Comparison of ENCODE assay signal across 7 mouse cellular contexts in genomic region chr8:70796403-70797080, GRCm38 (mm10). TPM values are rescaled to one million over a fixed set of nuclear protein-coding genes. Genes with fewer than 3 reads are reported as not detected.
DNase-seq lines count a peak whose midpoint lies in the region; ATAC-seq and TF ChIP-seq lines count a peak whose summit lies in the region.

No protein-coding gene starts in this region.

- peak; percentile 86 for TF ChIP-seq POLR2A in liver, adult 2 months (IDR thresholded peaks at IDR 0.05; ENCODE audit: extremely low read depth, insufficient read depth, low read length)

- peak overlapping the region; percentile 87 for H3K4me2 ChIP-seq in embryonic facial prominence, embryonic 11.5 days (ENCODE audit: low read depth, low read length)
- peak overlapping the region; percentile 82 for H3K4me2 ChIP-seq in heart, embryonic 16.5 days (ENCODE audit: low read depth, low read length)

- no peaks in the 10 kb centered on the region for H3K36me3 ChIP-seq in liver, adult 2 months (ENCODE audit: control insufficient read depth, insufficient read depth, low read length)
- H3K36me3 ChIP-seq in embryonic facial prominence, embryonic 11.5 days (replicated peaks; ENCODE audit: control insufficient read depth, insufficient read depth, low read depth, low read length): no peaks in the 10 kb centered on the region
- H3K36me3 ChIP-seq in heart, embryonic 16.5 days (ENCODE audit: control insufficient read depth, insufficient read depth): no peaks in the 10 kb centered on the region
- no peaks in the 10 kb centered on the region for H3K36me3 ChIP-seq in midbrain, embryonic 10.5 days

- TF ChIP-seq CTCF in liver, adult 2 months (IDR thresholded peaks at IDR 0.05; ENCODE audit: low read depth, low read length): no peak

- ATAC-seq in embryonic facial prominence, embryonic 11.5 days (replicated peaks; ENCODE audit: insufficient number of reproducible peaks, low FRiP score, low TSS enrichment, low read depth): no peak; the same call in 1 of the 2 replicates
- no peak for ATAC-seq in heart, embryonic 16.5 days (replicated peaks; ENCODE audit: extremely low read depth, insufficient read depth, low FRiP score)

- H3K27me3 ChIP-seq in liver, adult 2 months (ENCODE audit: control insufficient read depth, insufficient read depth, low read length): no peaks in the 10 kb centered on the region
- H3K27me3 ChIP-seq in embryonic facial prominence, embryonic 11.5 days (ENCODE audit: control insufficient read depth, insufficient read depth, low read length): peaks cover 28% of the 10 kb centered on the region
- peaks cover 28% of the 10 kb centered on the region for H3K27me3 ChIP-seq in heart, embryonic 16.5 days (ENCODE audit: control insufficient read depth, insufficient read depth, low read length)
- H3K27me3 ChIP-seq in midbrain, embryonic 10.5 days (ENCODE audit: low read depth, poor library complexity, severe bottlenecking): peaks cover 81% of the 10 kb centered on the region

- WGBS in liver, adult 2 months: 4% methylated on average over 54 of the region's 54 CpGs
- WGBS in embryonic facial prominence, embryonic 11.5 days: 2% methylated on average over 54 of the region's 54 CpGs
- WGBS in heart, embryonic 16.5 days: 3% methylated on average over 54 of the region's 54 CpGs
- WGBS in midbrain, embryonic 10.5 days: under 1% methylated on average over 54 of the region's 54 CpGs

- H3K4me1 ChIP-seq in liver, adult 2 months (ENCODE audit: control insufficient read depth, insufficient read depth, low read length): peaks cover 22% of the 10 kb centered on the region
- H3K4me1 ChIP-seq in embryonic facial prominence, embryonic 11.5 days (ENCODE audit: control insufficient read depth, insufficient read depth, low read length): peaks cover 15% of the 10 kb centered on the region
- H3K4me1 ChIP-seq in heart, embryonic 16.5 days (ENCODE audit: control insufficient read depth, insufficient read depth, low read length): peaks cover 20% of the 10 kb centered on the region
- peaks cover 60% of the 10 kb centered on the region for H3K4me1 ChIP-seq in midbrain, embryonic 10.5 days

- H3K79me2 ChIP-seq in liver, adult 2 months (ENCODE audit: control insufficient read depth, insufficient read depth, low read length): peaks cover 21% of the 10 kb centered on the region

- H3K9ac ChIP-seq in liver, adult 2 months (ENCODE audit: low read depth, low read length): peak overlapping the region; percentile 86
- H3K9ac ChIP-seq in embryonic facial prominence, embryonic 11.5 days (replicated peaks; ENCODE audit: low read length): peak overlapping the region; percentile 61
- H3K9ac ChIP-seq in heart, embryonic 16.5 days (ENCODE audit: low read length): peak overlapping the region; percentile 69

- no peaks in the 10 kb centered on the region for H3K9me3 ChIP-seq in embryonic facial prominence, embryonic 11.5 days (replicated peaks; ENCODE audit: control insufficient read depth, low read length)
- no peaks in the 10 kb centered on the region for H3K9me3 ChIP-seq in heart, embryonic 16.5 days (replicated peaks; ENCODE audit: control insufficient read depth, low read length)
- no peaks in the 10 kb centered on the region for H3K9me3 ChIP-seq in midbrain, embryonic 10.5 days (replicated peaks)

- H3K27ac ChIP-seq in liver, adult 2 months (replicated peaks; ENCODE audit: insufficient read depth, low read depth, low read length): peak overlapping the region; percentile 77
- 0 out of 2 replicates have a peak overlapping the region, but pooled peaks have one; percentile 28 for H3K27ac ChIP-seq in embryonic facial prominence, embryonic 11.5 days (replicated peaks; ENCODE audit: low read depth, low read length)
- H3K27ac ChIP-seq in heart, embryonic 16.5 days (ENCODE audit: low read length): no peak overlapping the region
- H3K27ac ChIP-seq in midbrain, embryonic 10.5 days (replicated peaks): peak overlapping the region; percentile 86

- peak overlapping the region; percentile 79 for H3K4me3 ChIP-seq in liver, adult 2 months (ENCODE audit: insufficient read depth, low read depth, low read length)
- H3K4me3 ChIP-seq in embryonic facial prominence, embryonic 11.5 days (ENCODE audit: low read depth, low read length): peak overlapping the region; percentile 52
- peak overlapping the region; percentile 63 for H3K4me3 ChIP-seq in heart, embryonic 16.5 days (ENCODE audit: low read length)
- H3K4me3 ChIP-seq in midbrain, embryonic 10.5 days: peak overlapping the region; percentile 69

- DNase-seq in liver, adult 2 months (ENCODE audit: extremely low read depth, low read depth, low spot score): peak; percentile 51
- no peak for DNase-seq in liver
- DNase-seq in embryonic facial prominence, embryonic 11.5 days (ENCODE audit: low spot score): no peak
- DNase-seq in midbrain, embryonic 10.5 days (ENCODE audit: low spot score): no peak
- no peak for DNase-seq in T-cell, adult 2 months (ENCODE audit: low spot score)
- no peak for DNase-seq in urinary bladder, adult 18-20 months (ENCODE audit: low spot score in 2 of 2)

RNA-seq across cellular contexts. Expression of gene Mast3, which starts 8.3 kb away (rescaled TPM):
- 14.8 and 16.7 TPM in 2 replicates for total RNA-seq in liver, adult 2 months (2014; rRNA removed)
- 21.2 and 29.0 TPM in 2 replicates for polyA plus RNA-seq in liver, adult 2 months (2012; rRNA removed)
- polyA plus RNA-seq in embryonic facial prominence, embryonic 11.5 days (2014; fragmentation: Nextera tagmentation; extraction: Ambion mirVana): 8.3 and 9.7 TPM in 2 replicates
- 7.3 and 9.3 TPM in 2 replicates for polyA plus RNA-seq in heart, embryonic 16.5 days (2015; fragmentation: Nextera tagmentation; extraction: Ambion mirVana)
- polyA plus RNA-seq in midbrain, embryonic 10.5 days (2016; fragmentation: Nextera tagmentation; extraction: Ambion mirVana): 9.8 and 12.1 TPM in 2 replicates

RNA-seq across cellular contexts. Expression of gene Il12rb1, which starts 11.7 kb away (rescaled TPM):
- 0.37 and 0.40 TPM in 2 replicates for total RNA-seq in liver, adult 2 months (2014; rRNA removed)
- polyA plus RNA-seq in liver, adult 2 months (2012; rRNA removed): 0.34 and 0.60 TPM in 2 replicates
- 0.10 TPM in 1 of 2 replicates, not detected in the other for polyA plus RNA-seq in embryonic facial prominence, embryonic 11.5 days (2014; fragmentation: Nextera tagmentation; extraction: Ambion mirVana)
- polyA plus RNA-seq in heart, embryonic 16.5 days (2015; fragmentation: Nextera tagmentation; extraction: Ambion mirVana): 0.77 and 1.6 TPM in 2 replicates
- 0.05 and 0.11 TPM in 2 replicates for polyA plus RNA-seq in midbrain, embryonic 10.5 days (2016; fragmentation: Nextera tagmentation; extraction: Ambion mirVana)

RNA-seq across cellular contexts. Expression of gene Pik3r2, which starts 20.0 kb away (rescaled TPM):
- total RNA-seq in liver, adult 2 months (2014; rRNA removed): 7.7 and 10.9 TPM in 2 replicates
- 38.2 and 53.9 TPM in 2 replicates for polyA plus RNA-seq in liver, adult 2 months (2012; rRNA removed)
- polyA plus RNA-seq in embryonic facial prominence, embryonic 11.5 days (2014; fragmentation: Nextera tagmentation; extraction: Ambion mirVana): 30.1 and 33.4 TPM in 2 replicates
- 42.1 and 43.3 TPM in 2 replicates for polyA plus RNA-seq in heart, embryonic 16.5 days (2015; fragmentation: Nextera tagmentation; extraction: Ambion mirVana)
- 66.2 and 66.6 TPM in 2 replicates for polyA plus RNA-seq in midbrain, embryonic 10.5 days (2016; fragmentation: Nextera tagmentation; extraction: Ambion mirVana)

RNA-seq across cellular contexts. Expression of gene Mpv17l2, which starts 35.8 kb away (rescaled TPM):
- total RNA-seq in liver, adult 2 months (2014; rRNA removed): 13.7 and 20.9 TPM in 2 replicates
- polyA plus RNA-seq in liver, adult 2 months (2012; rRNA removed): 33.9 and 39.3 TPM in 2 replicates
- 25.8 and 33.5 TPM in 2 replicates for polyA plus RNA-seq in embryonic facial prominence, embryonic 11.5 days (2014; fragmentation: Nextera tagmentation; extraction: Ambion mirVana)
- polyA plus RNA-seq in heart, embryonic 16.5 days (2015; fragmentation: Nextera tagmentation; extraction: Ambion mirVana): 44.0 and 50.5 TPM in 2 replicates
- 31.7 and 34.6 TPM in 2 replicates for polyA plus RNA-seq in midbrain, embryonic 10.5 days (2016; fragmentation: Nextera tagmentation; extraction: Ambion mirVana)

RNA-seq across cellular contexts. Expression of gene Rab3a, which starts 42.1 kb away (rescaled TPM):
- total RNA-seq in liver, adult 2 months (2014; rRNA removed): 2.7 and 4.1 TPM in 2 replicates
- polyA plus RNA-seq in liver, adult 2 months (2012; rRNA removed): 10.4 and 11.9 TPM in 2 replicates
- 24.8 and 31.6 TPM in 2 replicates for polyA plus RNA-seq in embryonic facial prominence, embryonic 11.5 days (2014; fragmentation: Nextera tagmentation; extraction: Ambion mirVana)
- polyA plus RNA-seq in heart, embryonic 16.5 days (2015; fragmentation: Nextera tagmentation; extraction: Ambion mirVana): 29.1 and 30.0 TPM in 2 replicates
- polyA plus RNA-seq in midbrain, embryonic 10.5 days (2016; fragmentation: Nextera tagmentation; extraction: Ambion mirVana): 17.2 and 40.7 TPM in 2 replicates
